Mouse (Mus musculus) liver, embryonic 15.5 days (tissue): ENCODE measurements around the gene Magi2. TPM values are rescaled to one million over a fixed set of nuclear protein-coding genes. Genes with fewer than 3 reads are reported as not detected.

Experiments
- ATAC-seq: fragments of 200-750 bp; cut with Nextera tagmentation; 2 replicates; pipeline ENCODE4 v1.8.0; 2017; ENCODE audit warnings: moderate number of reproducible peaks, mild to moderate bottlenecking, moderate library complexity; ENCODE audit not compliant: insufficient read depth
- H3K27ac ChIP-seq: fragments of 300-500 bp; sonication (generic); replicated peaks from 2 replicates; pipeline ENCODE4 v1.5.1; 2015; ENCODE audit warnings: mild to moderate bottlenecking, inconsistent platforms
- H3K27me3 ChIP-seq: fragments of 300-500 bp; sonication (generic); 2 replicates; pipeline ENCODE4 v1.6.1; 2015; ENCODE audit warnings: mild to moderate bottlenecking, inconsistent platforms
- H3K36me3 ChIP-seq: fragments of 300-500 bp; sonication (generic); replicated peaks from 2 replicates; pipeline ENCODE4 v1.6.1; 2015; ENCODE audit warnings: moderate library complexity, mild to moderate bottlenecking, inconsistent platforms
- H3K4me1 ChIP-seq: fragments of 300-500 bp; sonication (generic); replicated peaks from 2 replicates; pipeline ENCODE4 v1.6.1; 2015; ENCODE audit warnings: inconsistent platforms
- H3K4me2 ChIP-seq: fragments of 300-500 bp; sonication (generic); 2 replicates; pipeline ENCODE4 v1.6.1; 2015; ENCODE audit warnings: moderate library complexity, mild to moderate bottlenecking, inconsistent platforms
- H3K4me3 ChIP-seq: fragments of 300-500 bp; sonication (generic); replicated peaks from 2 replicates; pipeline ENCODE4 v1.5.1; 2015; ENCODE audit warnings: mild to moderate bottlenecking, inconsistent platforms
- H3K9ac ChIP-seq: fragments of 300-500 bp; sonication (generic); 2 replicates; pipeline ENCODE4 v1.6.1; 2015; ENCODE audit warnings: moderate library complexity, mild to moderate bottlenecking, inconsistent platforms
- H3K9me3 ChIP-seq: fragments of 300-500 bp; sonication (generic); replicated peaks from 2 replicates; pipeline ENCODE4 v1.6.1; 2016; ENCODE audit warnings: inconsistent platforms
- WGBS: fragments of 180-500 bp; shearing (Covaris S2); methylation state at CpG from one replicate; pipeline ENCODE4 v1.1.7; 2015; ENCODE audit warnings: mixed read lengths; ENCODE audit not compliant: insufficient replicate concordance; 5-methylcytosine and 5-hydroxymethylcytosine counted together
- polyA plus RNA-seq: library from polyadenylated mRNA; unstranded; fragments of >200 nt; fragmentation: Nextera tagmentation; extraction: Ambion mirVana; gene quantifications from 2 replicates; pipeline ENCODE4 v1.2.1, GENCODE M21; 2015

Magi2 gene
- polyA plus RNA-seq, 1 experiment from 2014 or later: 0.13 TPM

DNA sequence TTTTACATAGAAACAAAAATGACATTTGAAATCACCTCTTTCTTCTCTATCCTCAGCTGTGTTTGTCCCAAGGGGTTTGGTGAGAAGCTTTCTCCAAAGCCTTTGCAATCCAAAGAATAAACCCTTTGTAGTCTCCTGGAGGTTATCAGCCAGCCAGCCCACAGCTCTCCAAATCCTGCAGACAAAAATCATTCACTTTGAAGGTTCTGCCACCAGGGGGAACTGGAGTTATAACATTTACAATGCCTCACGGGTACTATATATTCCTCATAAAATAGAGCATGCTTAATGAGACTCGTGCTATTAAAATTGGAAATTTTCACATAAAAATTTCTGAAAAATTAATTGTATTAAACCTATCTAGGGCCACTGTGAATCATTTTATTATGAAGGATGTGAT is 202.5 kb downstream of the Magi2 start:
- Histone ChIP-seq H3K4me2 (no peak overlapping the region), H3K9ac (no peak overlapping the region), H3K4me1 (no peaks in the 10 kb centered on the region), H3K36me3 (no peaks in the 10 kb centered on the region), H3K27ac (no peak overlapping the region), H3K9me3 (no peaks in the 10 kb centered on the region), H3K4me3 (no peak overlapping the region), H3K27me3 (no peaks in the 10 kb centered on the region)
- 21% methylated on average over 2 of the region's 2 CpGs for whole genome bisulfite sequencing
- no peak for ATAC-seq

DNA sequence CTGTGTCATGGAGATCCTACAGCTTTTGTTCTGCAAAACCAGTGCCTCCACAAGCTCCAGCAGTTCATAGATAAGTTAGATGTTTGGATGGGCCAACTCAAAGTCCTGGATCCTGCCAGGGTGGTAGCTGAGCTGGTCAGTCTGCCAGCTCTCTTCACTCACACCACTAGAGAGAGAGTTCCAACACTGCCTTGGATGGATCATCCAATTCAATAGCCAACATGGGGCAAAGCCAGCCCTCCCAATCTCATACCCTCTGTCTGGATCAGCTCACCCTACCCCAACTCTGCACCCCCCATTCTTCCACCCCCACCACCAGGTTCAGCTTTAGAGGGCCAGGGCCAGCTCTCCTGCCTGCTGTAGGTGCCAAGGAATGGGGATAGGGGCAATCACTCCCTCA is 235.7 kb downstream of the Magi2 start:
- H3K9me3 ChIP-seq: no peaks in the 10 kb centered on the region
- H3K36me3 ChIP-seq: no peaks in the 10 kb centered on the region
- no peak overlapping the region for H3K4me3 ChIP-seq
- no peak overlapping the region for H3K9ac ChIP-seq
- no peak overlapping the region for H3K27ac ChIP-seq
- no peak overlapping the region for H3K4me2 ChIP-seq
- no peaks in the 10 kb centered on the region for H3K27me3 ChIP-seq
- no peaks in the 10 kb centered on the region for H3K4me1 ChIP-seq
- ATAC-seq: no peak

DNA sequence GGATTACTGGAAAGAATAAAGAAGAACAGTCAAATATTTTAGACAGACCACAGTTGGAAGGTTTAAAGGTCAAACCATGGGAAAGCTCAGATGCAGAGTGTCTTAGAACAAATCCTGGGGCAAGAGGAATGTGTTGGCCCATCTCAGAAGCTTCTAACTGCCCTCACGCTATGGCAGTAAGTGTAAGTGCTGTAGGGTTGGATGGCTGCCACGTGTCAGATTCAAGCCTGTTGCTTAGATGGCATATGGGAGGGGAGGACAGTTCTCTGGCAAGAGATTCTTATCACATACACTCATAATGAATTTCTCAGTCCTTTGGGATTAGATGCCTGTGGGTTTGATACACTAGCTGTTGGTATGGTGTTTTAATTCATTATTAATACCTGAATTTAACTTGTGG is 238.5 kb downstream of the Magi2 start:
- Histone ChIP-seq H3K9ac (no peak overlapping the region), H3K4me2 (no peak overlapping the region), H3K27me3 (no peaks in the 10 kb centered on the region), H3K36me3 (no peaks in the 10 kb centered on the region), H3K4me3 (no peak overlapping the region), H3K4me1 (no peaks in the 10 kb centered on the region), H3K27ac (no peak overlapping the region), H3K9me3 (no peaks in the 10 kb centered on the region)
- WGBS: 41% methylated on average over 2 of the region's 2 CpGs
- no peak for ATAC-seq

DNA sequence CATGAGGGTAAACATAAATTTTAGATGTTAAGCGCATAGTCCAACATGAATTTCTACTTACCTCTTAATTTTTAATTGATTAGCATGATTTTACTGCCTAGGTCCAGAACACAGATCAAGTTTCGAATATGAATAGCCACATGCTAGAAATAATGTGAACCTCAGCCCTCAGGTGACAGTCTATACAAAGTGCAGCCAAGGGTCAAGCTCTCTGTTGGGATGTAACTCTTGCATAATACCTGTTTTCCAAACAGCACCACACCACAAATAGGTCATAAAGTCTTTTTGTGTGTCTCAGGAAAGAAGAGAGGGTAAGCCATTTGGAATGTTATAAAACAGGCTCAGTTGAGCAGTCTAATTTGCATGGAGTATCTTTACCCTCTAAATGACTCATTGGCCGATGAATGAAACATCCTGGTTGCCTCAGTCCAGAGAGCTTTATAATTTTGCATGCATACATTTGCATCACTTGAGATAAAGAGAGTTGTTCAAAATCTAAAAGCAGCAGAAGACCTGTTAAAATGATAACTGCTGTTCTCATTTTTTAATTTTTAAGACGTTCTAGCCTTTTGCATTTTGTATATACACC is 246.1 kb downstream of the Magi2 start:
- 65% methylated on average over 4 of the region's 4 CpGs for WGBS
- H3K27me3 ChIP-seq: no peaks in the 10 kb centered on the region
- no peaks in the 10 kb centered on the region for H3K36me3 ChIP-seq
- no peak overlapping the region for H3K4me2 ChIP-seq
- H3K9me3 ChIP-seq: no peaks in the 10 kb centered on the region
- no peak overlapping the region for H3K4me3 ChIP-seq
- H3K4me1 ChIP-seq: no peaks in the 10 kb centered on the region
- ATAC-seq: no peak
- no peak overlapping the region for H3K9ac ChIP-seq
- no peak overlapping the region for H3K27ac ChIP-seq

DNA sequence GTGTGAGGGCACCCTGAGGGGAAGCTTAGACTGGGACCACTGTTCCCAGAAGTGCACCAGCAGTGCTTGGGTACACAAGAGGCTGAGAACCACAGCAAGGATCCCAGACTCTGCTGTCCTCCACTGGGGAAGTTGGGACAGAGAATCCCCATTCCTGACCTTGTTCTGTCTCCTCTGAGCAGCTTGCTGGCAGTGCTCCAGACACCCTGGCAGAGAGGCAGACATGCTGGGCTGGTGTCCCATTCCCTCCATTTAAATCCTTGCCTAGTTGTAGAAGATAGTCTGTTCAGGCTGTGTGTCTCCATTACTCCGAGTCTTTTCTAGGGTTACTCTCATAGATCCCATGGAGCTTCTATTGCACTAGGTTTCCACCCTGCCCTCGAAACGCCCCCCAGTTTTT is 256.1 kb downstream of the Magi2 start:
- no peak overlapping the region for H3K9ac ChIP-seq
- H3K27ac ChIP-seq: no peak overlapping the region
- H3K4me1 ChIP-seq: no peaks in the 10 kb centered on the region
- ATAC-seq: no peak
- H3K4me3 ChIP-seq: no peak overlapping the region
- H3K9me3 ChIP-seq: no peaks in the 10 kb centered on the region
- WGBS: 55% methylated on average over 3 of the region's 3 CpGs
- H3K4me2 ChIP-seq: no peak overlapping the region
- H3K36me3 ChIP-seq: no peaks in the 10 kb centered on the region
- H3K27me3 ChIP-seq: no peaks in the 10 kb centered on the region

DNA sequence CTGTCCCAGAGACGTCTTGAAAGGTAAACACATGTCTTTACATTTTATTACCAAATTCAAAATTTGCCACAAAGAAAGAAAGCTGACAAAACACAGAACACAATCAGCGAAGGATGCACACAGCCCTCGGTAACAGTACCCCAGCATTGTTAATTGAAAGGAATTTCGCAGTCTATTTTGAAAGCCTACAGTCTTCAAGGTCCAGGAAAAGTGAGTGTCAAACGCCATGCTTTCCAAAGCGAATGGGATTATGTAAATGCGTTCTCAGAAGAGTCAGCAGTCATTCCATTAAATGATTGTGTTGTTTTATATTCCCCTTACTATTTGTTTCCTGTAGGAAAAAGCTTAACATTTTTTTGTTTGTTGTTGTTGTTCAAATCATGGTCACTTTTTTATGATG is 261.1 kb downstream of the Magi2 start:
- Histone ChIP-seq H3K4me1 (no peaks in the 10 kb centered on the region), H3K36me3 (no peaks in the 10 kb centered on the region), H3K9me3 (no peaks in the 10 kb centered on the region), H3K4me3 (no peak overlapping the region), H3K27me3 (no peaks in the 10 kb centered on the region), H3K27ac (no peak overlapping the region), H3K4me2 (no peak overlapping the region), H3K9ac (no peak overlapping the region)
- 31% methylated on average over 7 of the region's 7 CpGs for WGBS
- ATAC-seq: no peak

DNA sequence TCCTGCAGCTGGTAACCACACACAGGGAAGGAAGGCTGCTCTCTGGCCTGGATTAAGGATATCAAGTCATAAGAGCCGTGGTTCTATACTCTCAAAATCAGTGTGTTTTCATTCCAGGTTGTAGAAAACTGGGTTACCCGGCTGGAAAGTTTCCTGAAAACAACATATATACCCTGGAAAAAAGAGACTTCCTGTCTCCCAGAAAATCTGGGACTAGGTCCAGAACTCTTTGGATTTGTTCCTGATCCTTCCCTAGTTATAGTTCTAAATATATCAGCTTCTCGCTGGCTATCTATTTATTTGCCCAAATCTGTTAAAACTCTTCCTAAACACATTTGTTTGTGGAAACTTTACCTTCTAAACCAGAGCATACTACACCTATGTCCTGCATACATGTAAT is 274.2 kb downstream of the Magi2 start:
- H3K36me3 ChIP-seq: no peaks in the 10 kb centered on the region
- no peaks in the 10 kb centered on the region for H3K4me1 ChIP-seq
- WGBS: 54% methylated on average over 3 of the region's 3 CpGs
- H3K27me3 ChIP-seq: no peaks in the 10 kb centered on the region
- no peak overlapping the region for H3K4me2 ChIP-seq
- no peak overlapping the region for H3K27ac ChIP-seq
- H3K4me3 ChIP-seq: no peak overlapping the region
- no peaks in the 10 kb centered on the region for H3K9me3 ChIP-seq
- no peak for ATAC-seq
- no peak overlapping the region for H3K9ac ChIP-seq

DNA sequence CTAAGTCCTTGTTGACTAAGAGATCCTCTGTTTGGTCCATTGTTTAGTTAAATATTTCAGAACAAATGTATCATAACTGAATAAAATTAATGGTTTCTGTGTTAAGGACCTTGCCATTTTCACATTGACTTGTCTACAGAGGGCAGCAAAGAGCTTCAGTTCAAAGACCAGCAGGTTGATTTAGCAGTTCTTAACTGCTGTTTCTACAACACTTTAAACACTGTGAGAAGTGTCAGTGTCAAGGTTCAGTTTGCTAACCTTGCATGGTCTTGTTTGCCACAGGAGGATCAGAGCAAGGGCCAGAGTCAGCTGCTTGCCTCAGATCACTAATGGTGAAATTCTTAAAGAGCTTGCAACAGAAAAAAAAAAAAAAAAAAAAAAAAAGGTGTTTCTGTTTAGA is 295.3 kb downstream of the Magi2 start:
- no peaks in the 10 kb centered on the region for H3K36me3 ChIP-seq
- H3K9ac ChIP-seq: no peak overlapping the region
- H3K9me3 ChIP-seq: no peaks in the 10 kb centered on the region
- H3K4me1 ChIP-seq: no peaks in the 10 kb centered on the region
- H3K4me2 ChIP-seq: no peak overlapping the region
- H3K4me3 ChIP-seq: no peak overlapping the region
- H3K27me3 ChIP-seq: no peaks in the 10 kb centered on the region
- peak; percentile 64 for ATAC-seq
- no peak overlapping the region for H3K27ac ChIP-seq

DNA sequence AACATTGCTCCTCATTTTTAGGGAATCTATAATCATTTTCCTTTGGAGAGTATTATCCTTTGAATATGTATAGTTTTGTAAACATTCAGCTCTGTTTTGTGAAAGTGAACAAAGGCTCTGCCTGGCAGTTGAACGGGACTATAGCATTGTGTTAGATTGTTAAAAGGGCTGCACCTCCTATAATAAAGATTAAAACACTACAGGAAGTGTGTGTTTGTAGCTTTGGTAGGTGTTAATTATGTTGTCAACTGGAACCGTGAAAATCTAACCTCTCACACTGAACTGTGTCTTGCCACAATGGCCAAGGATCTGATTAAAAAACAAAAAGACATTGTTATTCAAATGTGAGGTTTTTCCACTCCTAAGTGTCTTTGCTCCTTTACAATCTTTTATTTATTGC is 312.5 kb downstream of the Magi2 start:
- H3K9ac ChIP-seq: no peak overlapping the region

DNA sequence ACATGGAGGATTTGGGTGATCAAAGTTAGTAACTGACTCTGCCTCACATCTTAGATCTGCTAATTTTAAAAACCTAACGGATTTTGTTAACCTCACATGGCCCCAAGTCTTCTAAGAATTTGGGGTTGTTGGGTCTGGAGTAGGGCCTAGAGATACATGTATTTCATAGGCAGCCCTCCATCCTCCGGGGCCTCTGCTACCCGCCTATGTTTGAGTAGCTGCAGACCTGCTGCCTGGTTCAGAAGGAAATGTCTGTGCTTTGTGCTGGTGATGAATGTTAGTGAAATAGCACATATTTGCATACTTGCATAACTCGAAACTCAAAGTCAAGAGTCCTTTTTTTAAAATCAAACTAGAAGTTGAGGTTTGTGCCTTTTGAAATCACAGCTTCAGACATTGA is 319.6 kb downstream of the Magi2 start:
- no peaks in the 10 kb centered on the region for H3K4me1 ChIP-seq
- no peaks in the 10 kb centered on the region for H3K27me3 ChIP-seq
- H3K9ac ChIP-seq: no peak overlapping the region
- no peak overlapping the region for H3K4me2 ChIP-seq
- no peaks in the 10 kb centered on the region for H3K9me3 ChIP-seq
- H3K27ac ChIP-seq: no peak overlapping the region
- 48% methylated on average over 4 of the region's 4 CpGs for WGBS
- H3K36me3 ChIP-seq: no peaks in the 10 kb centered on the region
- H3K4me3 ChIP-seq: no peak overlapping the region
- ATAC-seq: no peak

More for the DNA sequence above, 312.5 kb downstream of the Magi2 start:
- Histone ChIP-seq H3K27me3 (no peaks in the 10 kb centered on the region), H3K4me1 (no peaks in the 10 kb centered on the region), H3K36me3 (no peaks in the 10 kb centered on the region), H3K4me2 (no peak overlapping the region), H3K27ac (no peak overlapping the region), H3K4me3 (no peak overlapping the region), H3K9me3 (no peaks in the 10 kb centered on the region)
- WGBS: 14% methylated on average over 2 of the region's 2 CpGs
- no peak for ATAC-seq

DNA sequence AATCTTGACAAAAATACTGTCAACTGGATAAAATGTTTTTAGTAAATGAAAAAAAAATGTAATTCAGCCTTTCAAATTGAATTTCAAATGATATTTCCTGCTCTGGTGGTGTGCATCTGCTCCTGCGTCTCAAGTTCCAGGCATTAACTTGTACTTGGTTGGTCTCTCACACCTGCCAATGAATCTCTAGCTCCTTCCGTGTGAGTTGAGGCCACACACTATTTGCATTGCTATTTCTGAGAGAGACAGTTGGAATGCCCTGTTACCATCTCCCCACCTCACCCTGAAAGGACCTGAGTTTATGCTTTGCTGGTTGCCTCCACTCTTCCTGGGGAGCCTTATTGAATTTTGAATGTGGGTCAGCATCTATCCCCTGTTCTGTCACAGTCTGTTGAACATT is 320.1 kb downstream of the Magi2 start:
- WGBS: 58% methylated on average over 2 of the region's 2 CpGs

DNA sequence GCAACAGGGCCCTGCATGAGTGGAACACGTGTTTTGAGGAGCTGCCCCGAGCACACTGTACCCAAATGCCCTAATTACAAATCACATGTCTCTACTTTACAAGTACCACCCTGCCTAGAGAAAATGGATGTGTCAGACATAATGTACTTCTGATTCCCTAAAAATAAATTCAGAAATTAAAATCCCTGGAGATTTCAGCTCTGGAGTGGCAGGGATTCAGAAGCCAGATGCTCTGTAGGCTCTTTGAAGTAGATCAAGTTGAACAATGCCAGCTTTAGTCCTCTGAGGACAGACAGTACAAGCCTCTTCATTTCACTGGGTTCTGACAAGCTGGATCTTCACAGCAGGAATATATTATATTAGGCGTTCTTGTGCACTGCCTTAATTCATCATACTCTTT is 326.7 kb downstream of the Magi2 start:
- Histone ChIP-seq H3K4me2 (no peak overlapping the region), H3K27ac (no peak overlapping the region), H3K36me3 (no peaks in the 10 kb centered on the region), H3K4me1 (no peaks in the 10 kb centered on the region), H3K4me3 (no peak overlapping the region), H3K9ac (no peak overlapping the region), H3K27me3 (no peaks in the 10 kb centered on the region), H3K9me3 (no peaks in the 10 kb centered on the region)
- no peak for ATAC-seq
- WGBS: 66% methylated on average over 3 of the region's 3 CpGs

More for the DNA sequence above, 320.1 kb downstream of the Magi2 start:
- ATAC-seq: no peak
- no peak overlapping the region for H3K4me2 ChIP-seq
- no peaks in the 10 kb centered on the region for H3K27me3 ChIP-seq
- H3K36me3 ChIP-seq: no peaks in the 10 kb centered on the region
- H3K9ac ChIP-seq: no peak overlapping the region
- no peaks in the 10 kb centered on the region for H3K9me3 ChIP-seq
- no peak overlapping the region for H3K27ac ChIP-seq
- no peaks in the 10 kb centered on the region for H3K4me1 ChIP-seq
- H3K4me3 ChIP-seq: no peak overlapping the region
